21 mouse cellular contexts compared by ENCODE assay signal in the genomic region with DNA sequence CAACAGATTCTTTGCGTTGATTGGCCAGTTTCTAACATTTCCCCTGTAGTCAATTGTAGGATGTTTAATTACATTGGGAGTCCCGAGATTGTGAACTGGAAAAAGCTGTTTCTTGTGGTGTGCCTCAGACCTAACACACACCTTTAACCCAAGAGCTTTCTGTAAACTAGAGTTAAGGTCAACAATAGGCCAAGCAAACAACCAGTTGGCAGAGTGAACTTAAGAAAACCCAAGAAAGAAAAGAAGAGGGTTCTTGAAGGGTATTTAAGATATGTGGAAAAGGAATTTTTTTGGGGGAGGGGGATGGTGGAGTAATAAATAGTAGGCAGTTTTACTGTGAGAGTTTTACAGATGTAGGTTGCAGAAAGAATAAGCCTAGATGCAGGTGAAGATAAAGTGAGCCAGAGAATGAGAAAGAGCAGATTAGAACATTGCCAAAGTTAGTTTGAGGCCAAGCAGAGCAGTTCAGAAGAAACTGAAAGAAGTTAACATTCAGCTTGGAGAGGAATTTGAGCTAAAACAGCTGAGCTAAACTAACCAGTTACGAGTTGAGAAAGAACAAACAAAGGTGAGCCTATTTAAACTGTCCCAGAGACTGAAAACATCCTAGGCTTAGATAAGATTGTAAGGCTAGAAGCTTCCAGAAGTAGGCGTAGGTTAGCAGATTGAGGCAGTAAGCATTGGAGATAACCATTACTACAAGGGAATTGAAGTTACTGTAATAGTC.
"Had no signal": no experiment of that assay in that cellular context is flagged by ENCODE, and none has a peak within 500 bp of the region (broad histone marks: within the 10 kb centered on the region; RNA-seq: fewer than 3 reads in every experiment).

No protein-coding gene starts in this region.

- H3K36me3 ChIP-seq: midbrain, embryonic 15.5 days; neural tube, embryonic 15.5 days had no signal

- H3K27me3 ChIP-seq: limb, embryonic 12.5 days; limb, embryonic 15.5 days; midbrain, embryonic 12.5 days; midbrain, embryonic 15.5 days; neural tube, embryonic 12.5 days; neural tube, embryonic 15.5 days; stomach, embryonic 15.5 days had no signal

- H3K9ac ChIP-seq: limb, embryonic 12.5 days; limb, embryonic 15.5 days; midbrain, embryonic 12.5 days; midbrain, embryonic 15.5 days; neural tube, embryonic 12.5 days; neural tube, embryonic 15.5 days; stomach, embryonic 15.5 days had no signal

- H3K27ac ChIP-seq: hindbrain, postnatal 0 days; limb, embryonic 12.5 days; limb, embryonic 15.5 days; macrophage; midbrain, embryonic 12.5 days; midbrain, embryonic 15.5 days; neural tube, embryonic 12.5 days; neural tube, embryonic 15.5 days; stomach, embryonic 15.5 days had no signal

- DNase-seq: kidney, adult 18-20 months; kidney, adult 9 months; kidney, postnatal 14 days; kidney, postnatal 4 days; left cerebral cortex, postnatal 4 days; right cerebral cortex, adult 18-20 months; right cerebral cortex, postnatal 25 days; spleen, adult 18-20 months; thymus, adult 18-20 months; thymus, postnatal 36 days had no signal

- H3K9me3 ChIP-seq: limb, embryonic 12.5 days; limb, embryonic 15.5 days; midbrain, embryonic 12.5 days; midbrain, embryonic 15.5 days; neural tube, embryonic 12.5 days; neural tube, embryonic 15.5 days; stomach, embryonic 15.5 days had no signal

- H3K4me2 ChIP-seq: limb, embryonic 12.5 days; limb, embryonic 15.5 days; midbrain, embryonic 12.5 days; midbrain, embryonic 15.5 days; neural tube, embryonic 12.5 days; neural tube, embryonic 15.5 days; stomach, embryonic 15.5 days had no signal

- ATAC-seq: hindbrain, postnatal 0 days; inflammation-experienced regulatory T-cells, adult 6 months; intestine, embryonic 16.5 days; midbrain, embryonic 15.5 days had no signal

- H3K4me1 ChIP-seq: limb, embryonic 12.5 days; limb, embryonic 15.5 days; midbrain, embryonic 12.5 days; midbrain, embryonic 15.5 days; neural tube, embryonic 12.5 days; neural tube, embryonic 15.5 days; stomach, embryonic 15.5 days had no signal

- H3K4me3 ChIP-seq: limb, embryonic 12.5 days; limb, embryonic 15.5 days; midbrain, embryonic 12.5 days; midbrain, embryonic 15.5 days; neural tube, embryonic 12.5 days; neural tube, embryonic 15.5 days; stomach, embryonic 15.5 days had no signal
